Mouse (Mus musculus) megakaryocyte, embryonic 14.5 days (primary cell): ENCODE results near the gene Sema3e.

Source experiments
- FLI1 ChIP-seq: IDR thresholded peaks from 2 replicates; pipeline ENCODE4 v1.6.1; 2012; ENCODE audit warnings: low read length, inconsistent platforms, mixed read lengths
- GATA1 ChIP-seq: IDR thresholded peaks from 3 replicates; pipeline ENCODE4 v1.6.1; 2012; ENCODE audit warnings: mixed read lengths, low read length, inconsistent platforms, borderline replicate concordance

GRCm38 (mm10) chr5:14088100-14088499 is 63.0 kb downstream of the Sema3e start:
- no peak for TF ChIP-seq FLI1
- TF ChIP-seq GATA1, result no peak
